Mouse (Mus musculus): Measurements from ENCODE around the gene Ube2q2. TPM values are rescaled to one million over a fixed set of nuclear protein-coding genes. Genes with fewer than 3 reads are reported as not detected.
"Not testable (repeated sequence)": the region's sequence is repeated elsewhere in the genome, so short reads cannot be mapped to it uniquely, and the experiment has no call there.

The Ube2q2 gene
- total RNA-seq, 2 experiments from 2014 or later, result 25.8 to 27.2 TPM

GRCm38 (mm10) chr9:55170655-55171412 is 22.2 kb downstream of the Ube2q2 start:
- no peak for DNase-seq

DNA sequence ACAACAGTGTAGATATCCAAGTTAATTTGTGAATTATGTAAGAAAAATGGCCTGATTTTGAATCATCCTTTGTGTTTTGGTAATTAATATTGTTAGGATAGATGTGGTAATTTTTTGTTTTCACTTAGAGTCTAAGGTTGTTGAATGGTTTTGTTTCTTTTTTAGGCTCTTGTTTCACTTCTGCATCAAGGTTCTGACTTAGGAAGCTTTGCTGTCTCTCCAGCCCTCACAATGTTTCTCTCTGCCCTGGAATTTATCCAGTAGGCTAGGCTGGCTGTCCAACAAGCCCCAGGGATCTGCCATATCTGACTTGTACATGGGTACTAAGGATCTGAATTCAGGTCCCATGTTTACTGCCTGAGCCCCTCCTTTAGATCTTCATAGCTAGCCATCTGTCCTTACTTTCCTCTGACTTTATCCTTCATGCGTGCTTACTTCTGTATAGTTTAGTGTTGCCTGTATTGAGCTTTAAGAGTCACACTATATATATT is 23.6 kb downstream of the Ube2q2 start:
- DNase-seq, result no peak

DNA sequence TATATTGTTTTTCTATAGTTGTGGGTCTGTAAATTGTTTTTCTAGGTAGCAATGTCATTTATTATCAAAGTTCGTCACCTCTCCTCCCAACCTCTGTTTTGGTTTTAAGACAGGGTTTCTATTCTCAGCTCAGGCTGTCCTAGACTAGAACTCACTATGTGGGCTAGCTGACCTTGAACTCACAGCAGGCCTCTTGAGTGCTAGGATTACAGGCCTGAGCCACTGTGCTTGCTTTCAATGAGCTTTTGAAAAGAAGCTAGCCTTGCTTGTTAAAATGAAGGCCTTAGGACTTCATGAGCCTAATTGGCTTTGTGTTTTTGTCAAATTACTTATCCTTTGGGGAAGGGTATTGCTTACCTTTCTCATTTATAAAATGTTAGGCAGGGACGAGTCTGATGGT is 25.6 kb downstream of the Ube2q2 start:
- no peak for DNase-seq

- DNase-seq, result no peak
These were observed 47.2 kb downstream of the Ube2q2 start for GRCm38 (mm10) chr9:55195876-55196275.

DNA sequence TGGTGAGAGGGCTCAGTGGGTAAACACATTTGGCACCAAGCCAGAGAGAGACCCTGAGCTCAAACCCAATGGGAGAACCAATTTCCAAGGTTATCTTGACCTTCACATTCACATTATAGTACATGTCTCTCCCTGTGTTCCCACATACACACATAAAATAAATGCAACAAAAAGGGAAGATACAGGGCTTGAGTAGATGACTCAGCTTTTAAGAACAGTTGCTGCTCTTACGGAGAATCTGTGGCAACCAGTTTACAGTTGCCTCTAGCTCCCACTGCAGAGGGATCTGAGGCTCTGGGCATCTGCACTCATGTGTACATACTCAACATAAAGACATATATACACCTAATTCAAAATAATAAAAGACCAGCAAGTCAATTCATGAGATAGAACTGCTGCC is 49.6 kb downstream of the Ube2q2 start:
- DNase-seq, result no peak

DNA sequence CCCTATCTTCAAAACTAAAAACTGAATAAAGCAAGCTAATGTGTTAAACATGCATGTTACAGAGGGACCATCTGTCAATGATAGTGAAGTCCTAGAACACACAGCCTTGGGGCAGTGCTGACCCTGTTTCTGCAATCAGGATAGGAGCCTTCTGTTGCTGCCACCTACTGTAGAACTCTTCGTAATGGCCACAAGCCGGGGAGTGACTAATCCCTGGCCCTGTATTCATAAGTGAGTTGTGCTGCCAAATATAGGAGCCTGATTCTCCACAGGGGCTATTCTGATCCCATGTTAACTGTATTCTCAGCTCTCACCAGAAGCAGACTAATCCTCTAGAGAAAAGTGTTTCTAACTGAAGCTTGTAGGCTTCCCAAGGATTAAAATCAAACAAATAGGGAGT is 50.7 kb downstream of the Ube2q2 start:
- DNase-seq, result no peak

DNA sequence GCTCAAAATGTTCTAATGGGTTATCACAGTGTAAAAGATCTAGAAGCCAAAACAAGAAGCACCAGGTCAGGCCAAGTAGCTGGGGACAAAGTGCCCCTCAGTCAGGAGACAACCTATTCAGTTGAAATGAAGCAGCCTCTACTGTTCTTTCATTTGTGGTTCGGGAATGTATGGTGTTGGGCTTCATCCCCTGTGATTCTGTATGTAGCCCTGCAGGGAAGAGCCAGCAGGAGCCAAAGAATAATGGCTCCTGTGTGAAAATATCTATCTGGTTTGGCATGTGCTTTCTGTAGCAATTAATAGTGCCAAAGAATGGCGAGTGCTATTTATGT is 59.8 kb downstream of the Ube2q2 start:
- DNase-seq, result no peak

GRCm38 (mm10) chr9:55208790-55209481 is 60.3 kb downstream of the Ube2q2 start, which contains the start of gene Fbxo22:
Fbxo22 (plus strand) TSS chr9:55208925.
- DNase-seq, result peak; percentile 88

DNA sequence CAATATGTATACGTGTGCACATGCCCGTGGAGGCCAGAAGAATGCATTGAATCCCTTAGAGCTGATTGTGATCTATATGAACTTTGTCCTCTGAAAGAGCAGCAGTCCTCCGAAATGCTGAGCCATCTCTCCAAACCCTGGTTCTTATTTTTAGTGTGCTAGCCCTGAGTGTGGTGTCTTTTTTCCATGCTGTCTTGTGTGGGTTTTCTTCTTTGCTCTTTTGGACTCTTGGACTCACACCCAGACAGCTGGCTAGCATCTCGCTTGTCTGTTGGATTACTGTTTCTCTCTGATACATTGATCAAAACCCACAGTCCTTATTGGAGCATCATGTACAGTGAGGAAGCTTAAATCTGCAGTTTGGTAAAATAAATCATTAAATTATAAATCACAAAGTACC is 63.0 kb downstream of the Ube2q2 start:
- DNase-seq, result no peak

DNA sequence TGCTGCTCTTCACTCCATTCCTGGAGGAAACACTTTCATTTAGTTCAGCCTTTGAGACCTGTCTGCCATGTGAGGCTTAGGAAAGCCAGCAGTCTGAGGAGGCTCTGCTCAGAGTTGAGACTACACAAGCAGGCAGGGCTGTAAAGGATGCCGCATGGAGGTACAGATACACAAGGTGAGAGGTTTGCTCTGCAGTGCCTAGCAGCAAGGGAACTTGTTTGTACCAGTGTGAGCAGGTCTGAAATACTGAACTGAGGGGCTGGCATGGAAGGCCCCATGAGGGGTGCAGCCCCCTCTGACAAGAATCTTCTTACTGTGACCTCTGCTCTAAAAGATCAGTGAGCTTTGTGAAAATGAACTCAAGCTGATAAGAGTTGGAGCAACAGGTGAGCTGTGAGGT is 64.7 kb downstream of the Ube2q2 start:
- DNase-seq, result no peak

GRCm38 (mm10) chr9:55215056-55215455 is 66.4 kb downstream of the Ube2q2 start:
- no peak for DNase-seq

- no peak for DNase-seq
These were observed 67.0 kb downstream of the Ube2q2 start for GRCm38 (mm10) chr9:55215648-55216047.

- DNase-seq, result no peak
These were observed 67.4 kb downstream of the Ube2q2 start for GRCm38 (mm10) chr9:55216078-55216477.

DNA sequence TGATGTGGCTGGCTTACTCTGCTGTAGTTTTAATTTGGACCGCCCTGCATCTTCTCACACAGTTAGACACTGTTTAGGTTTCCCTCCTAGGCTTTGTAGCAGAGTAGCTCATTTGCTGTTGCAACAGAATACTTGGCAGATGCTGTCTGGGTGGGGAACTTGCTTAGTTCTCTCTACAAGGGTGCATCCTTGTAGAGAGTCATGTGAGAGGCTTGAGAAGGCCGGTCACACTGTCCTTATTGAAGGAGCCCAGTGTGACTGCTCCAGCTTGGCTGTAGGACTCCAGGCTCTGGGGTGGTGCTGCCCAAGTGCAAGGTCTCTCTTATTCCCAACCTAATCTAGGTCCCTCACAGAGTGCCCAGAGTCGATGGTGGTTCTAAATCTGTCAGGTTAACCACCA is 68.7 kb downstream of the Ube2q2 start:
- DNase-seq, result no peak

- DNase-seq, result no peak
These were observed 76.6 kb downstream of the Ube2q2 start for GRCm38 (mm10) chr9:55225165-55225737.

GRCm38 (mm10) chr9:55226251-55226650 is 77.6 kb downstream of the Ube2q2 start:
- DNase-seq, result no peak

DNA sequence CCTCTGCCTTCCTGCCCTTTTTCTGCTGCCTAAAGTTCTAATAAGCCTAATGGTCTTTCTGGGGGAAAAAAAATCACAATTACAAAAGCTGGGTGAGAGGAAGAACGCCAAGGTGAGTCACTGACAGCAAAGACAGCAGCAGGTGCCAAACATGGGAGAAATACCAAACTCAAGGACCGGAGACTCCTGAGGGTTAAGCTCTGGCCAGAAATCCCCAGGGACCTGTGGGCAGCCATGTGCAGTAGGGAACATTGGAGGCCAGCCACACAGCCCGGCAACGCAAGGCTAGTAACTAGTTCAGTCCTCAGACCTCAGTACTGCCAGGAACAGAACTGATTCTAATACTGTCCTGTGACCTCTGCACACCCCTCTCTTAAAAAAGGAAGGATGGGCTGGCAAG is 79.5 kb downstream of the Ube2q2 start:
- DNase-seq, result no peak

DNA sequence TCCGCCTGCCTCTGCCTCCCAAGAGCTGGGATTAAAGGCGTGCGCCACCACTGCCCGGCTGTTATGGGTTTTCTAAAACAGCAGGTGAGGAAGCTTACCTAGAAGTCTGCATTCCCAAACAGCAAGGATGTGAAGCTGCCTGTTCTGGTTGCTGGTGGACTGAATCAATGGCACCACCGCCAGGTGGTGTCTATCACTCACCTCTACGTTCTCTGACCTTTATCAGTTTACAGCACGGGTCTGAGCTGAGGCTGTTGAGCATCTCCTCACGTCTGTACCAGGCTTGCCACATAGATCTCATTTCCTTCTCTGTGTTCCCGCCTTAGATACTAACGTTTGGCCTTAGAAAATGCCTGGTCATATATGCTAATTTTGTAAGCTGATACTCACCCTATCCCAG is 80.4 kb downstream of the Ube2q2 start:
- DNase-seq, result no peak

- no peak for DNase-seq
These were observed 82.9 kb downstream of the Ube2q2 start for GRCm38 (mm10) chr9:55231544-55231943.

GRCm38 (mm10) chr9:55232110-55232509 is 83.5 kb downstream of the Ube2q2 start:
- DNase-seq, result no peak

- no peak for DNase-seq
These were observed 83.9 kb downstream of the Ube2q2 start for GRCm38 (mm10) chr9:55232586-55232985.

DNA sequence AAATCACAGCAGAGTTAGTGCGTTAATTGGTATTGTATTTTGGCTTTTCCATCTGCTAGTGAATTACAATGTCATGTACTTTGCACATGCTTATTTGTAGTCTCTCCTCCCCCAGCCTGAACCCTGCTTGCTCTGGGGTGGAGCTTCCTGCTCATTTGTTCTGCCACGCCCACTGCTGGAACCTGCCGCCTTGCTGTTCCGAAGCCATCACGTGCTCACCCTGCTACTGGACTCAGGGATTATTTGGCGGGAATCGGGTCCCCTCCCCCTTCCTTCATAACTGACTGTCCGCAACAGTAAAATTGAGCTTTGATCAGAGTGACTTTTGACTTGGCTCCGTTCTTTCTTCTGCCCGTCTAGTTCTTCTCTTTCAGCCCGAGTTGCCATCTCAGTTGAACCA is 84.4 kb downstream of the Ube2q2 start:
- DNase-seq, result not testable (repeated sequence)
